Mouse (Mus musculus) lung, postnatal 4 days (tissue): Measurements from ENCODE around the gene Zfp786.
"Not testable (repeated sequence)": the region's sequence is repeated elsewhere in the genome, so short reads cannot be mapped to it uniquely, and the experiment has no call there.

Source experiments
- DNase-seq, 2 experiments: peaks; one replicate each; pipeline ENCODE4 v3.0.0; 2021

Zfp786 gene

GRCm38 (mm10) chr6:47771760-47772159 is 58.9 kb downstream of the Zfp786 start:
- not testable (repeated sequence) for DNase-seq

GRCm38 (mm10) chr6:47771113-47771512 is 59.6 kb downstream of the Zfp786 start:
- DNase-seq: not testable (repeated sequence)

- not testable (repeated sequence) for DNase-seq
These were observed 60.8 kb downstream of the Zfp786 start for GRCm38 (mm10) chr6:47769861-47770260.
